Mouse (Mus musculus) ovary, postnatal 14 days (tissue): Measurements from ENCODE around the gene Otol1.

Experiments used
- DNase-seq: peaks from one replicate; pipeline ENCODE4 v3.0.0; 2022; ENCODE audit warnings: low spot score

Otol1 gene

GRCm38 (mm10) chr3:70007313-70007712, at the start of gene Otol1:
TSS of gene Otol1 (plus strand) at chr3:70007613.
- no peak for DNase-seq

GRCm38 (mm10) chr3:69962187-69962586, 45.2 kb upstream of the Otol1 start:
- peak; percentile 34 for DNase-seq

GRCm38 (mm10) chr3:69971482-69972097, 35.8 kb upstream of the Otol1 start:
- DNase-seq, result no peak

GRCm38 (mm10) chr3:69978092-69978491, 29.3 kb upstream of the Otol1 start:
- no peak for DNase-seq

GRCm38 (mm10) chr3:69993806-69994205, 13.6 kb upstream of the Otol1 start:
- DNase-seq, result no peak

- peak; percentile 5 for DNase-seq
Measured at GRCm38 (mm10) chr3:70001540-70001939, 5.9 kb upstream of the Otol1 start.

GRCm38 (mm10) chr3:70003126-70003764, 4.2 kb upstream of the Otol1 start:
- DNase-seq, result no peak

- no peak for DNase-seq
Measured at GRCm38 (mm10) chr3:70003955-70004354, 3.5 kb upstream of the Otol1 start.

- DNase-seq, result no peak
Measured at GRCm38 (mm10) chr3:70004379-70004778, 3.0 kb upstream of the Otol1 start.

- DNase-seq, result no peak
Measured at GRCm38 (mm10) chr3:70012641-70013040, 5.2 kb downstream of the Otol1 start.

- no peak for DNase-seq
Measured at GRCm38 (mm10) chr3:70026605-70027004, 19.2 kb downstream of the Otol1 start.

GRCm38 (mm10) chr3:70029260-70029659, 21.8 kb downstream of the Otol1 start:
- DNase-seq, result no peak

- DNase-seq, result peak; percentile 16
Measured at GRCm38 (mm10) chr3:70035593-70035992, 28.2 kb downstream of the Otol1 start.
